8 mouse cellular contexts compared by ENCODE assay signal in genomic region chr4:41118706-41119292, GRCm38 (mm10). TPM values are rescaled to one million over a fixed set of nuclear protein-coding genes. Genes with fewer than 3 reads are reported as not detected.
DNase-seq lines count a peak whose midpoint lies in the region; ATAC-seq and TF ChIP-seq lines count a peak whose summit lies in the region.

No protein-coding gene starts in this region.

- no peak overlapping the region for H3K4me2 ChIP-seq in kidney, embryonic 15.5 days
- no peak overlapping the region for H3K4me2 ChIP-seq in liver, postnatal 0 days (ENCODE audit: low read depth, low read length)

- ATAC-seq in kidney, embryonic 15.5 days (replicated peaks; ENCODE audit: low FRiP score): 0 out of 2 replicates have a peak, but pooled peaks have one; percentile 23
- ATAC-seq in liver, postnatal 0 days: peak; percentile 59

- WGBS in kidney, embryonic 15.5 days: 69% methylated on average over 11 of the region's 11 CpGs
- WGBS in liver, postnatal 0 days (ENCODE audit: insufficient replicate concordance): 60% methylated on average over 11 of the region's 11 CpGs

- no peaks in the 10 kb centered on the region for H3K9me3 ChIP-seq in kidney, embryonic 15.5 days (replicated peaks)
- H3K9me3 ChIP-seq in liver, postnatal 0 days (ENCODE audit: low read length): no peaks in the 10 kb centered on the region

- peaks cover 95% of the 10 kb centered on the region for H3K36me3 ChIP-seq in kidney, embryonic 15.5 days
- H3K36me3 ChIP-seq in liver, postnatal 0 days (replicated peaks; ENCODE audit: insufficient read depth, low read length): peaks cover 70% of the 10 kb centered on the region

- intact Hi-C loops in gastrocnemius, postnatal 14 days (cut with DNase I; ENCODE audit: low total_unique reads): no loop called here

- no peak overlapping the region for H3K27ac ChIP-seq in kidney, embryonic 15.5 days
- H3K27ac ChIP-seq in liver, postnatal 0 days (ENCODE audit: low read depth): no peak overlapping the region

- H3K4me3 ChIP-seq in kidney, embryonic 15.5 days (replicated peaks): no peak overlapping the region
- no peak overlapping the region for H3K4me3 ChIP-seq in liver, postnatal 0 days (ENCODE audit: low read depth, low read length)

- no peak for TF ChIP-seq EP300 in liver, postnatal 0 days (IDR thresholded peaks at IDR 0.05; ENCODE audit: low read depth)

- H3K27me3 ChIP-seq in kidney, embryonic 15.5 days: no peaks in the 10 kb centered on the region
- H3K27me3 ChIP-seq in liver, postnatal 0 days (ENCODE audit: insufficient read depth, low read length): no peaks in the 10 kb centered on the region

- TF ChIP-seq CTCF in liver, postnatal 0 days (IDR thresholded peaks at IDR 0.05; ENCODE audit: low read depth): peak; percentile 97

- DNase-seq in adrenal gland, adult (ENCODE audit: inconsistent age in 2 of 2, low spot score in 1 of 2): peak; percentile 59 to 82
- DNase-seq in adrenal gland, adult 8-10 months: no peak
- DNase-seq in CD4-positive helper T cell, adult 2 months (ENCODE audit: low read depth, low spot score): peak; percentile 60
- DNase-seq in c-Kit-positive CD71-positive TER-119-positive erythroid progenitor cells, embryonic 14.5 days (ENCODE audit: low spot score): peak; percentile 75
- DNase-seq in gastrocnemius, postnatal 14 days: peak; percentile 69
- DNase-seq in liver, postnatal 0 days: peak; percentile 84
- peak; percentile 76 for DNase-seq in right cerebral cortex, postnatal 14 days

- H3K4me1 ChIP-seq in kidney, embryonic 15.5 days: peaks cover 12% of the 10 kb centered on the region
- peaks cover 4% of the 10 kb centered on the region; the same call in 1 of the 2 replicates for H3K4me1 ChIP-seq in liver, postnatal 0 days (ENCODE audit: insufficient read depth)

- H3K9ac ChIP-seq in kidney, embryonic 15.5 days: no peak overlapping the region
- H3K9ac ChIP-seq in liver, postnatal 0 days (replicated peaks): no peak overlapping the region

RNA-seq across cellular contexts. Expression of gene Nol6, which starts 5.5 kb away (rescaled TPM):
- total RNA-seq in adrenal gland, adult 8-10 months (2022): 10 to 100 TPM; 61.8 to 79.3 (median 70.7) TPM
- total RNA-seq in gastrocnemius, postnatal 14 days (2021): 10 to 100 TPM; 15.3 to 16.6 TPM
- 30.4 and 33.1 TPM in 2 replicates for polyA plus RNA-seq in kidney, embryonic 15.5 days (2015; fragmentation: Nextera tagmentation; extraction: Ambion mirVana)
- 4.3 and 4.7 TPM in 2 replicates for polyA plus RNA-seq in liver, postnatal 0 days (2015; fragmentation: Nextera tagmentation; extraction: Ambion mirVana)

RNA-seq across cellular contexts. Expression of gene Ube2r2, which starts 16.7 kb away (rescaled TPM):
- 100 to 1,000 TPM in 3 of 4 experiments, 10 to 100 TPM in 1; 94.5 to 119 (median 105) TPM for total RNA-seq in adrenal gland, adult 8-10 months (2022)
- 10 to 100 TPM; 77.4 to 84.4 TPM for total RNA-seq in gastrocnemius, postnatal 14 days (2021)
- polyA plus RNA-seq in kidney, embryonic 15.5 days (2015; fragmentation: Nextera tagmentation; extraction: Ambion mirVana): 81.7 and 84.4 TPM in 2 replicates
- 39.4 and 43.9 TPM in 2 replicates for polyA plus RNA-seq in liver, postnatal 0 days (2015; fragmentation: Nextera tagmentation; extraction: Ambion mirVana)

RNA-seq across cellular contexts. Expression of gene Aqp3, which starts 20.8 kb away (rescaled TPM):
- under 1 TPM in 2 of 4 experiments, not detected in 2; 0.16 to 0.31 TPM for total RNA-seq in adrenal gland, adult 8-10 months (2022)
- total RNA-seq in gastrocnemius, postnatal 14 days (2021): not detected
- polyA plus RNA-seq in kidney, embryonic 15.5 days (2015; fragmentation: Nextera tagmentation; extraction: Ambion mirVana): 29.0 and 33.1 TPM in 2 replicates
- 7.3 and 10.7 TPM in 2 replicates for polyA plus RNA-seq in liver, postnatal 0 days (2015; fragmentation: Nextera tagmentation; extraction: Ambion mirVana)
